8 mouse cellular contexts compared by ENCODE assay signal in the genomic region with DNA sequence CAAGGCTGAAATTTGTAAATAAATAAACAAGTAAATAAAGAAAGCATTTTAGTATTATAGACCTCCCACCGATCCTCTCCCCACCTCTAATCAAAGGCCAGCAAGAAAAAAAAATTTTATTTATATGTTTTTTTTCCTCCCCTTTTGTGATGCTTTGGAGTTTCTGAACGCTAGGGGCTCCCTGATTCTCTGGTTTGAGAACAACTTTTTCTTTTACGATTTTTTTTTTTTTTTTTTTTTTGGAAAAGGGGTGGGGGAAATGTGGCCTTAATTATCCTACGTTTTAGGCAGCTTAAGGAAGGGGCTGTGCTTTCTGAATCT. TPM values are rescaled to one million over a fixed set of nuclear protein-coding genes. Genes with fewer than 3 reads are reported as not detected.
A peak's percentile ranks its signal among the peaks of the same experiment; 100 is the strongest.
DNase-seq lines count a peak whose midpoint lies in the region; ATAC-seq and TF ChIP-seq lines count a peak whose summit lies in the region.

No protein-coding gene starts in this region.

- no peak for TF ChIP-seq POLR2A in cerebellum, adult 2 months (IDR thresholded peaks at IDR 0.05; ENCODE audit: borderline replicate concordance, insufficient read depth, low read length)

- H3K4me2 ChIP-seq in neural tube, embryonic 11.5 days (ENCODE audit: low read depth) = peak overlapping the region; percentile 67
- H3K4me2 ChIP-seq in liver, embryonic 11.5 days = peak overlapping the region; percentile 80
- H3K4me2 ChIP-seq in stomach, embryonic 15.5 days = peak overlapping the region; percentile 56

- 2% methylated on average over 4 of the region's 4 CpGs for WGBS in cerebellum, adult 2 months
- 1% methylated on average over 4 of the region's 4 CpGs for WGBS in neural tube, embryonic 11.5 days
- 0% methylated on average over 4 of the region's 4 CpGs for WGBS in liver, embryonic 11.5 days
- WGBS in stomach, embryonic 15.5 days = under 1% methylated on average over 4 of the region's 4 CpGs

- H3K4me1 ChIP-seq in cerebellum, adult 2 months (ENCODE audit: control insufficient read depth, insufficient read depth, low read length) = no peaks in the 10 kb centered on the region
- peaks cover 8% of the 10 kb centered on the region for H3K4me1 ChIP-seq in neural tube, embryonic 11.5 days (ENCODE audit: control insufficient read depth, insufficient read depth, low read length)
- no peaks in the 10 kb centered on the region; the same call in 1 of the 2 replicates for H3K4me1 ChIP-seq in liver, embryonic 11.5 days (replicated peaks; ENCODE audit: control insufficient read depth, insufficient read depth, low read length)
- H3K4me1 ChIP-seq in stomach, embryonic 15.5 days = 0 out of 2 replicates have a peak, but pooled peaks cover 2% of the 10 kb centered on the region

- no peaks in the 10 kb centered on the region; the same call in 1 of the 2 replicates for H3K27me3 ChIP-seq in cerebellum, adult 2 months (ENCODE audit: control insufficient read depth, insufficient read depth, low read length)
- no peaks in the 10 kb centered on the region for H3K27me3 ChIP-seq in neural tube, embryonic 11.5 days (ENCODE audit: control insufficient read depth, insufficient read depth, low read length)
- H3K27me3 ChIP-seq in liver, embryonic 11.5 days (replicated peaks; ENCODE audit: control insufficient read depth, insufficient read depth, low read length) = peaks cover 3% of the 10 kb centered on the region
- H3K27me3 ChIP-seq in stomach, embryonic 15.5 days (replicated peaks) = no peaks in the 10 kb centered on the region

- H3K4me3 ChIP-seq in cerebellum, adult 2 months (replicated peaks; ENCODE audit: insufficient read depth, low read depth, low read length) = peak overlapping the region; percentile 62
- peak overlapping the region; percentile 94 for H3K4me3 ChIP-seq in neural tube, embryonic 11.5 days (ENCODE audit: low read depth, low read length)
- peak overlapping the region; percentile 65 for H3K4me3 ChIP-seq in liver, embryonic 11.5 days (ENCODE audit: low read depth, low read length)
- H3K4me3 ChIP-seq in stomach, embryonic 15.5 days (replicated peaks) = peak overlapping the region; percentile 80

- no peak overlapping the region for H3K27ac ChIP-seq in cerebellum, adult 2 months (ENCODE audit: insufficient read depth, low read length)
- peak overlapping the region; percentile 84 for H3K27ac ChIP-seq in neural tube, embryonic 11.5 days (ENCODE audit: low read depth, low read length)
- no peak overlapping the region for H3K27ac ChIP-seq in liver, embryonic 11.5 days (ENCODE audit: low read depth, low read length)
- peak overlapping the region; percentile 95 for H3K27ac ChIP-seq in stomach, embryonic 15.5 days

- ATAC-seq in neural tube, embryonic 11.5 days (ENCODE audit: insufficient read depth, low FRiP score, low TSS enrichment) = no peak
- ATAC-seq in liver, embryonic 11.5 days (replicated peaks; ENCODE audit: low FRiP score) = no peak
- no peak for ATAC-seq in stomach, embryonic 15.5 days (ENCODE audit: insufficient read depth, low FRiP score, low read depth)

- H3K36me3 ChIP-seq in neural tube, embryonic 11.5 days (ENCODE audit: control insufficient read depth, insufficient read depth, low read length) = peaks cover 2% of the 10 kb centered on the region; the same call in 1 of the 2 replicates
- H3K36me3 ChIP-seq in liver, embryonic 11.5 days (ENCODE audit: control insufficient read depth, insufficient read depth, low read length) = no peaks in the 10 kb centered on the region; the same call in 1 of the 2 replicates
- 0 out of 2 replicates have a peak, but pooled peaks cover under 1% of the 10 kb centered on the region for H3K36me3 ChIP-seq in stomach, embryonic 15.5 days

- peak overlapping the region; percentile 87 for H3K9ac ChIP-seq in neural tube, embryonic 11.5 days (ENCODE audit: low read length)
- H3K9ac ChIP-seq in liver, embryonic 11.5 days (ENCODE audit: low read depth, low read length) = no peak overlapping the region; the same call in 1 of the 2 replicates
- no peak overlapping the region; the same call in 1 of the 2 replicates for H3K9ac ChIP-seq in stomach, embryonic 15.5 days

- DNase-seq in cerebellum, adult 2 months = no peak
- DNase-seq in cerebellum, adult 18-20 months = no peak
- DNase-seq in neural tube, embryonic 11.5 days (ENCODE audit: low spot score) = no peak
- no peak for DNase-seq in neural tube, embryonic 10.5 days (ENCODE audit: extremely low spot score, low spot score)
- DNase-seq in liver, embryonic 11.5 days (ENCODE audit: low spot score) = no peak
- DNase-seq in gastrocnemius, postnatal 25 days = no peak
- DNase-seq in adipocyte (ENCODE audit: low spot score) = no peak

- H3K9me3 ChIP-seq in neural tube, embryonic 11.5 days (ENCODE audit: control insufficient read depth, low read length) = no peaks in the 10 kb centered on the region
- H3K9me3 ChIP-seq in liver, embryonic 11.5 days (ENCODE audit: control insufficient read depth, low read length) = no peaks in the 10 kb centered on the region
- H3K9me3 ChIP-seq in stomach, embryonic 15.5 days = no peaks in the 10 kb centered on the region

- no peak for TF ChIP-seq CTCF in cerebellum, adult 2 months (IDR thresholded peaks at IDR 0.05; ENCODE audit: borderline replicate concordance, insufficient read depth, low read depth, low read length)

RNA-seq across cellular contexts. Expression of a gene that starts 0.2 kb away (rescaled TPM):
- 158 and 170 TPM in 2 replicates for polyA plus RNA-seq in cerebellum, adult 2 months (2012; rRNA removed)
- 48.3 and 48.9 TPM in 2 replicates for polyA plus RNA-seq in neural tube, embryonic 11.5 days (2014; fragmentation: Nextera tagmentation; extraction: Ambion mirVana)
- polyA plus RNA-seq in liver, embryonic 11.5 days (2014; fragmentation: Nextera tagmentation; extraction: Ambion mirVana) = 29.5 TPM in 2 replicates
- 61.7 and 62.9 TPM in 2 replicates for polyA plus RNA-seq in stomach, embryonic 15.5 days (2015; fragmentation: Nextera tagmentation; extraction: Ambion mirVana)
- 10 to 100 TPM; 43.7 to 50.2 TPM for total RNA-seq in gastrocnemius, postnatal 25 days (2021)

RNA-seq across cellular contexts. Expression of a gene that starts 47.2 kb away (rescaled TPM):
- 7.5 and 8.4 TPM in 2 replicates for polyA plus RNA-seq in cerebellum, adult 2 months (2012; rRNA removed)
- 5.0 and 5.7 TPM in 2 replicates for polyA plus RNA-seq in neural tube, embryonic 11.5 days (2014; fragmentation: Nextera tagmentation; extraction: Ambion mirVana)
- polyA plus RNA-seq in liver, embryonic 11.5 days (2014; fragmentation: Nextera tagmentation; extraction: Ambion mirVana) = 0.56 and 0.99 TPM in 2 replicates
- polyA plus RNA-seq in stomach, embryonic 15.5 days (2015; fragmentation: Nextera tagmentation; extraction: Ambion mirVana) = 2.2 and 2.5 TPM in 2 replicates
- total RNA-seq in gastrocnemius, postnatal 25 days (2021) = 100 to 1,000 TPM; 105 to 119 TPM

Comparison
In these comparisons a context has a peak if more than half of its experiments do, and no peak if none do; other contexts are left out.
1. H3K27ac ChIP-seq: peak in neural tube, embryonic 11.5 days (single experiment) and stomach, embryonic 15.5 days (single experiment); none in cerebellum, adult 2 months (single experiment) and liver, embryonic 11.5 days (single experiment).
2. Peak in every context shown above with its lines, with median percentiles within 50 percentile points of each other: H3K4me3 ChIP-seq and H3K4me2 ChIP-seq.